Mouse (Mus musculus) right cerebral cortex, postnatal 10 days (tissue): ENCODE measurements around the gene Mtrex.
A peak's percentile ranks its signal among the peaks of the same experiment; 100 is the strongest.

Source experiments
- DNase-seq, 2 experiments: peaks; one replicate each; pipeline ENCODE4 v3.0.0; 2021; ENCODE audit warnings: low spot score in 2 of 2

Gene Mtrex

GRCm38 (mm10) chr13:112927287-112928001 lies at the start of gene Mtrex, which contains the start of gene Dhx29:
Mtrex (minus strand) TSS chr13:112927398.
Dhx29 (plus strand) TSS chr13:112927454.
- peak; percentile 100 for DNase-seq

GRCm38 (mm10) chr13:112976720-112977119 lies 49.5 kb upstream of the Mtrex start:
- DNase-seq = no peak

- no peak for DNase-seq
These were observed 40.1 kb upstream of the Mtrex start for GRCm38 (mm10) chr13:112967267-112967666.

- DNase-seq = no peak
These were observed 37.2 kb upstream of the Mtrex start for GRCm38 (mm10) chr13:112964421-112964820.

GRCm38 (mm10) chr13:112963081-112963480 lies 35.9 kb upstream of the Mtrex start:
- no peak for DNase-seq

GRCm38 (mm10) chr13:112954067-112954466 lies 26.9 kb upstream of the Mtrex start:
- peak; percentile 45 to 51 for DNase-seq

GRCm38 (mm10) chr13:112945900-112946299 lies 18.7 kb upstream of the Mtrex start:
- DNase-seq = no peak

GRCm38 (mm10) chr13:112945312-112945711 lies 18.1 kb upstream of the Mtrex start:
- DNase-seq = peak in 1 of 2 experiments; percentile 66

GRCm38 (mm10) chr13:112941879-112942330 lies 14.7 kb upstream of the Mtrex start:
- DNase-seq = peak; percentile 43 to 48

GRCm38 (mm10) chr13:112938130-112938529 lies 10.9 kb upstream of the Mtrex start:
- DNase-seq = no peak

GRCm38 (mm10) chr13:112928038-112928668 lies 955 bp upstream of the Mtrex start:
- peak in 1 of 2 experiments; percentile 37 for DNase-seq

GRCm38 (mm10) chr13:112926796-112927195 lies 402 bp downstream of the Mtrex start:
- peak in 1 of 2 experiments; percentile 42 for DNase-seq

GRCm38 (mm10) chr13:112925976-112926375 lies 1.2 kb downstream of the Mtrex start:
- no peak for DNase-seq

- no peak for DNase-seq
These were observed 1.9 kb downstream of the Mtrex start for GRCm38 (mm10) chr13:112925266-112925665.

- no peak for DNase-seq
These were observed 6.3 kb downstream of the Mtrex start for GRCm38 (mm10) chr13:112920906-112921305.

- DNase-seq = no peak
These were observed 7.9 kb downstream of the Mtrex start for GRCm38 (mm10) chr13:112919141-112919865.

GRCm38 (mm10) chr13:112910434-112910833 lies 16.8 kb downstream of the Mtrex start:
- no peak for DNase-seq

GRCm38 (mm10) chr13:112909663-112910062 lies 17.5 kb downstream of the Mtrex start:
- peak in 1 of 2 experiments; percentile 29 for DNase-seq

GRCm38 (mm10) chr13:112902176-112902575 lies 25.0 kb downstream of the Mtrex start:
- no peak for DNase-seq

- no peak for DNase-seq
These were observed 40.0 kb downstream of the Mtrex start for GRCm38 (mm10) chr13:112887234-112887633.

GRCm38 (mm10) chr13:112871500-112872266 lies 55.5 kb downstream of the Mtrex start:
- DNase-seq = peak in 1 of 2 experiments; percentile 36
